Comparison of ENCODE assay signal across 11 mouse cellular contexts in the genomic region with DNA sequence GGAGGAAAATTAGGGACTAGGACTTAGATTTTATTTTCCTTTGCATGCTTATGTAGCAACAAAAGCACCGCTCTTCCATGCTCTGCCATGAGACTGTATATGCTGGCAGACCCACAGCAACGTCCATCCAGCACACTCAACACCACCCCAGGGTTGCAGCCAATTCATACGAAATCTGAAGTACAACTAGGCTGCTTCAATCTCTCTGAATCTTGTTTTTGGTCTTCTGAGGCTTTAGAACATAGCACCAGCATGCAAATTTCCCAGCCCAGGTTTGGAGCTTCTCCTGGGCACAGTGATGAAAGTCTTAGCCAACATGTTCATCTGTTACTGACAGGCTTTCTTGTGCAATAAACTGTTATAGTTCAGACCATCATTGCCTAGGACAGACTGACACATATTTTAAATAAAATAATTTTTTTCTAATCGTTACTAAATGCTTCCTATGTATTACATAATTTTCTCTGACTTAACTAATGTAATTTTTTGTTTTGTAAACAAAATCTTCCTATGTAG. TPM values are rescaled to one million over a fixed set of nuclear protein-coding genes. Genes with fewer than 3 reads are reported as not detected.
DNase-seq lines count a peak whose midpoint lies in the region; ATAC-seq and TF ChIP-seq lines count a peak whose summit lies in the region.
"Had no signal": no experiment of that assay in that cellular context is flagged by ENCODE, and none has a peak within 500 bp of the region (broad histone marks: within the 10 kb centered on the region; RNA-seq: fewer than 3 reads in every experiment).

No protein-coding gene starts in this region.

- H3K27ac ChIP-seq in heart, embryonic 11.5 days (ENCODE audit: low read depth, low read length), result peak overlapping the region; percentile 76
- peak overlapping the region; percentile 25; the same call in 1 of the 2 replicates for H3K27ac ChIP-seq in lung, embryonic 14.5 days (ENCODE audit: low read depth)
- peak overlapping the region; percentile 77 for H3K27ac ChIP-seq in intestine, postnatal 0 days (ENCODE audit: low read depth, low read length)
- peak overlapping the region; percentile 82 for H3K27ac ChIP-seq in neural tube, embryonic 15.5 days (replicated peaks)
- H3K27ac ChIP-seq: embryonic facial prominence, embryonic 13.5 days had no signal

- H3K27me3 ChIP-seq in heart, embryonic 11.5 days (ENCODE audit: control insufficient read depth, insufficient read depth, low read length), result no peaks in the 10 kb centered on the region
- H3K27me3 ChIP-seq in lung, embryonic 14.5 days (ENCODE audit: insufficient read depth, low read length), result no peaks in the 10 kb centered on the region
- H3K27me3 ChIP-seq in intestine, postnatal 0 days (replicated peaks; ENCODE audit: control insufficient read depth, insufficient read depth, low read length), result no peaks in the 10 kb centered on the region
- H3K27me3 ChIP-seq in neural tube, embryonic 15.5 days (replicated peaks), result no peaks in the 10 kb centered on the region
- H3K27me3 ChIP-seq: embryonic facial prominence, embryonic 13.5 days; megakaryocyte, embryonic 14.5 days had no signal

- H3K4me2 ChIP-seq in heart, embryonic 11.5 days, result peak overlapping the region; percentile 49
- H3K4me2 ChIP-seq in lung, embryonic 14.5 days, result no peak overlapping the region
- no peak overlapping the region for H3K4me2 ChIP-seq in intestine, postnatal 0 days (replicated peaks; ENCODE audit: low read depth)
- peak overlapping the region; percentile 32 for H3K4me2 ChIP-seq in neural tube, embryonic 15.5 days
- H3K4me2 ChIP-seq: embryonic facial prominence, embryonic 13.5 days had no signal

- intact Hi-C loops in heart, postnatal 14 days (cut with DNase I), result no loop called here

- no peak for ATAC-seq in heart, embryonic 11.5 days (replicated peaks; ENCODE audit: insufficient number of reproducible peaks, low FRiP score, low TSS enrichment)
- no peak for ATAC-seq in lung, embryonic 14.5 days (ENCODE audit: insufficient read depth)
- no peak for ATAC-seq in intestine, postnatal 0 days
- peak; percentile 53 for ATAC-seq in neural tube, embryonic 15.5 days (ENCODE audit: low FRiP score)

- no peak overlapping the region for H3K9ac ChIP-seq in heart, embryonic 11.5 days (ENCODE audit: low read depth, low read length)
- no peak overlapping the region for H3K9ac ChIP-seq in lung, embryonic 14.5 days
- H3K9ac ChIP-seq in intestine, postnatal 0 days (ENCODE audit: low read depth, low read length), result no peak overlapping the region
- H3K9ac ChIP-seq in neural tube, embryonic 15.5 days (replicated peaks), result peak overlapping the region; percentile 30; the same call in 1 of the 2 replicates
- H3K9ac ChIP-seq: embryonic facial prominence, embryonic 13.5 days had no signal

- H3K9me3 ChIP-seq in heart, embryonic 11.5 days (replicated peaks; ENCODE audit: control insufficient read depth, low read length), result no peaks in the 10 kb centered on the region
- H3K9me3 ChIP-seq in lung, embryonic 14.5 days (ENCODE audit: low read depth, low read length), result no peaks in the 10 kb centered on the region
- H3K9me3 ChIP-seq in intestine, postnatal 0 days (ENCODE audit: control insufficient read depth), result no peaks in the 10 kb centered on the region
- H3K9me3 ChIP-seq in neural tube, embryonic 15.5 days (replicated peaks), result no peaks in the 10 kb centered on the region
- H3K9me3 ChIP-seq: embryonic facial prominence, embryonic 13.5 days; megakaryocyte, embryonic 14.5 days had no signal

- TF ChIP-seq CTCF in lung, embryonic 14.5 days (IDR thresholded peaks at IDR 0.05; ENCODE audit: low read depth), result no peak
- TF ChIP-seq CTCF in intestine, postnatal 0 days (IDR thresholded peaks at IDR 0.05; ENCODE audit: low read depth), result no peak

- H3K4me3 ChIP-seq in heart, embryonic 11.5 days (ENCODE audit: low read depth, low read length), result 0 out of 2 replicates have a peak overlapping the region, but pooled peaks have one; percentile 3
- H3K4me3 ChIP-seq in lung, embryonic 14.5 days (ENCODE audit: low read depth, low read length), result no peak overlapping the region
- no peak overlapping the region for H3K4me3 ChIP-seq in intestine, postnatal 0 days (ENCODE audit: low read depth, low read length)
- H3K4me3 ChIP-seq in neural tube, embryonic 15.5 days (replicated peaks), result no peak overlapping the region
- H3K4me3 ChIP-seq: embryonic facial prominence, embryonic 13.5 days had no signal

- peaks cover 59% of the 10 kb centered on the region for H3K4me1 ChIP-seq in heart, embryonic 11.5 days (ENCODE audit: control insufficient read depth, insufficient read depth, low read length)
- peaks cover 6% of the 10 kb centered on the region; the same call in 1 of the 2 replicates for H3K4me1 ChIP-seq in lung, embryonic 14.5 days (ENCODE audit: insufficient read depth)
- H3K4me1 ChIP-seq in intestine, postnatal 0 days (replicated peaks; ENCODE audit: control insufficient read depth, insufficient read depth, low read length), result peaks cover 3% of the 10 kb centered on the region; the same call in 1 of the 2 replicates
- peaks cover 61% of the 10 kb centered on the region for H3K4me1 ChIP-seq in neural tube, embryonic 15.5 days

- no peaks in the 10 kb centered on the region for H3K36me3 ChIP-seq in heart, embryonic 11.5 days (ENCODE audit: control insufficient read depth, insufficient read depth, low read length)
- H3K36me3 ChIP-seq in lung, embryonic 14.5 days (ENCODE audit: insufficient read depth), result no peaks in the 10 kb centered on the region
- H3K36me3 ChIP-seq in intestine, postnatal 0 days (ENCODE audit: control insufficient read depth, insufficient read depth), result 0 out of 2 replicates have a peak, but pooled peaks cover 5% of the 10 kb centered on the region
- H3K36me3 ChIP-seq in neural tube, embryonic 15.5 days, result no peaks in the 10 kb centered on the region
- H3K36me3 ChIP-seq: embryonic facial prominence, embryonic 13.5 days had no signal

- 44% methylated on average over 4 of the region's 4 CpGs for WGBS in heart, embryonic 11.5 days (ENCODE audit: insufficient replicate concordance)
- 62% methylated on average over 4 of the region's 4 CpGs for whole genome bisulfite sequencing in lung, embryonic 14.5 days
- WGBS in intestine, postnatal 0 days, result 64% methylated on average over 4 of the region's 4 CpGs
- WGBS in neural tube, embryonic 15.5 days, result 54% methylated on average over 4 of the region's 4 CpGs

- DNase-seq in heart, postnatal 14 days, result no peak
- no peak for DNase-seq in lung, embryonic 14.5 days
- no peak for DNase-seq in lung, postnatal 14 days
- DNase-seq in T-cell, adult 2 months (ENCODE audit: low spot score), result no peak
- DNase-seq in cerebellum, adult 9-10 months, result no peak
- DNase-seq: right cerebral cortex, postnatal 14 days had no signal

RNA-seq across cellular contexts. Expression of a gene that starts 39.5 kb away (rescaled TPM):
- polyA plus RNA-seq in heart, embryonic 11.5 days (2014; fragmentation: Nextera tagmentation; extraction: Ambion mirVana), result 5.1 and 8.1 TPM in 2 replicates
- 10 to 100 TPM; 27.5 to 28.3 TPM for total RNA-seq in heart, postnatal 14 days (2021)
- polyA plus RNA-seq in lung, embryonic 14.5 days (2014; fragmentation: Nextera tagmentation; extraction: Ambion mirVana), result 7.4 and 7.6 TPM in 2 replicates
- polyA plus RNA-seq in intestine, postnatal 0 days (2015; fragmentation: Nextera tagmentation; extraction: Ambion mirVana), result 3.1 and 3.7 TPM in 2 replicates
- polyA plus RNA-seq in neural tube, embryonic 15.5 days (2015; fragmentation: Nextera tagmentation; extraction: Ambion mirVana), result 6.8 and 7.1 TPM in 2 replicates

Comparison
In these comparisons a context has a peak if more than half of its experiments do, and no peak if none do; other contexts are left out.
1. H3K27ac ChIP-seq: peak in every context shown above with its lines; median percentile 82 in neural tube, embryonic 15.5 days; 77 in intestine, postnatal 0 days; 76 in heart, embryonic 11.5 days; 25 in lung, embryonic 14.5 days.
2. H3K4me2 ChIP-seq: peak in heart, embryonic 11.5 days (single experiment) and neural tube, embryonic 15.5 days (single experiment); none in lung, embryonic 14.5 days (single experiment) and intestine, postnatal 0 days (single experiment).